Mouse (Mus musculus) intestine, embryonic 16.5 days (tissue): Measurements from ENCODE around the gene Spry2. TPM values are rescaled to one million over a fixed set of nuclear protein-coding genes. Genes with fewer than 3 reads are reported as not detected.

Experiments
- ATAC-seq: fragments of 200-750 bp; cut with Nextera tagmentation; 2 replicates; pipeline ENCODE4 v1.8.0; 2017; ENCODE audit warnings: moderate TSS enrichment, moderate library complexity
- H3K27ac ChIP-seq: fragments of 300-500 bp; sonication (generic); 2 replicates; pipeline ENCODE4 v1.5.1; 2014; ENCODE audit warnings: mild to moderate bottlenecking, low read length
- H3K27me3 ChIP-seq: fragments of 300-500 bp; sonication (generic); replicated peaks from 2 replicates; pipeline ENCODE4 v1.6.1; 2014; ENCODE audit warnings: low read length, control low read depth, mixed read lengths; ENCODE audit not compliant: control insufficient read depth, insufficient read depth
- H3K36me3 ChIP-seq: fragments of 300-500 bp; sonication (generic); 2 replicates; pipeline ENCODE4 v1.6.1; 2014; ENCODE audit warnings: low read length, control low read depth; ENCODE audit not compliant: control insufficient read depth, insufficient read depth
- H3K4me1 ChIP-seq: fragments of 300-500 bp; sonication (generic); 2 replicates; pipeline ENCODE4 v1.6.1; 2014; ENCODE audit warnings: low read length, control low read depth, mixed read lengths; ENCODE audit not compliant: control insufficient read depth, insufficient read depth
- H3K4me2 ChIP-seq: fragments of 300-500 bp; sonication (generic); 2 replicates; pipeline ENCODE4 v1.6.1; 2014; ENCODE audit warnings: low read depth, low read length, control low read depth
- H3K4me3 ChIP-seq: fragments of 300-500 bp; sonication (generic); 2 replicates; pipeline ENCODE4 v1.5.1; 2014; ENCODE audit warnings: mild to moderate bottlenecking, low read length
- H3K9ac ChIP-seq: fragments of 300-500 bp; sonication (generic); 2 replicates; pipeline ENCODE4 v1.6.1; 2014; ENCODE audit warnings: low read depth, low read length
- H3K9me3 ChIP-seq: fragments of 300-500 bp; sonication (generic); 2 replicates; pipeline ENCODE4 v1.6.1; 2016; ENCODE audit warnings: low read length, control low read depth; ENCODE audit not compliant: control insufficient read depth
- WGBS: fragments of 180-500 bp; shearing (Covaris S2); extraction: QIAGEN DNeasy Blood & Tissue Kit; methylation state at CpG from one replicate; pipeline ENCODE4 v1.1.7; 2014; 5-methylcytosine and 5-hydroxymethylcytosine counted together
- polyA plus RNA-seq: library from polyadenylated mRNA; unstranded; fragments of >200 nt; fragmentation: Nextera tagmentation; extraction: Ambion mirVana; gene quantifications from 2 replicates; pipeline ENCODE4 v1.2.1, GENCODE M21; 2015

The Spry2 gene
- polyA plus RNA-seq, 1 experiment from 2014 or later = 29.4 TPM

- no peak for ATAC-seq
- H3K4me2 ChIP-seq = no peak overlapping the region
- no peaks in the 10 kb centered on the region for H3K36me3 ChIP-seq
- no peak overlapping the region for H3K4me3 ChIP-seq
- 66% methylated on average over 6 of the region's 6 CpGs for WGBS
- H3K27me3 ChIP-seq = no peaks in the 10 kb centered on the region
- no peak overlapping the region for H3K9ac ChIP-seq
- no peak overlapping the region for H3K27ac ChIP-seq
- no peaks in the 10 kb centered on the region for H3K9me3 ChIP-seq
- H3K4me1 ChIP-seq = no peaks in the 10 kb centered on the region
These were observed 10.6 kb upstream of the Spry2 start for GRCm38 (mm10) chr14:105907216-105907615.

GRCm38 (mm10) chr14:105905935-105906334, 9.3 kb upstream of the Spry2 start:
- no peaks in the 10 kb centered on the region for H3K9me3 ChIP-seq
- 85% methylated on average over 5 of the region's 5 CpGs for WGBS

GRCm38 (mm10) chr14:105905509-105905908, 8.9 kb upstream of the Spry2 start:
- WGBS = 96% methylated on average over 4 of the region's 4 CpGs
- Histone ChIP-seq H3K9ac (no peak overlapping the region), H3K27me3 (no peaks in the 10 kb centered on the region), H3K4me3 (no peak overlapping the region), H3K4me1 (no peaks in the 10 kb centered on the region), H3K4me2 (no peak overlapping the region), H3K27ac (no peak overlapping the region), H3K36me3 (no peaks in the 10 kb centered on the region), H3K9me3 (no peaks in the 10 kb centered on the region)
- no peak for ATAC-seq

More at GRCm38 (mm10) chr14:105905935-105906334, 9.3 kb upstream of the Spry2 start:
- Histone ChIP-seq H3K4me3 (no peak overlapping the region), H3K36me3 (no peaks in the 10 kb centered on the region), H3K27ac (no peak overlapping the region), H3K4me2 (no peak overlapping the region), H3K9ac (no peak overlapping the region), H3K27me3 (no peaks in the 10 kb centered on the region), H3K4me1 (no peaks in the 10 kb centered on the region)
- no peak for ATAC-seq

GRCm38 (mm10) chr14:105902807-105903206, 6.2 kb upstream of the Spry2 start:
- no peaks in the 10 kb centered on the region for H3K27me3 ChIP-seq
- H3K4me3 ChIP-seq = no peak overlapping the region

GRCm38 (mm10) chr14:105900841-105901240, 4.2 kb upstream of the Spry2 start:
- WGBS = 64% methylated on average over 3 of the region's 3 CpGs
- H3K27me3 ChIP-seq = no peaks in the 10 kb centered on the region
- H3K9me3 ChIP-seq = no peaks in the 10 kb centered on the region
- H3K36me3 ChIP-seq = no peaks in the 10 kb centered on the region
- no peak for ATAC-seq
- H3K4me1 ChIP-seq = peaks cover 4% of the 10 kb centered on the region; the same call in 1 of the 2 replicates
- no peak overlapping the region for H3K4me3 ChIP-seq
- H3K27ac ChIP-seq = no peak overlapping the region
- no peak overlapping the region for H3K4me2 ChIP-seq
- no peak overlapping the region for H3K9ac ChIP-seq

More at GRCm38 (mm10) chr14:105902807-105903206, 6.2 kb upstream of the Spry2 start:
- H3K36me3 ChIP-seq = no peaks in the 10 kb centered on the region
- no peak overlapping the region for H3K4me2 ChIP-seq
- no peak overlapping the region for H3K9ac ChIP-seq
- no peak overlapping the region for H3K27ac ChIP-seq
- ATAC-seq = no peak
- 90% methylated on average over 7 of the region's 7 CpGs for WGBS
- H3K4me1 ChIP-seq = peaks cover 4% of the 10 kb centered on the region; the same call in 1 of the 2 replicates
- no peaks in the 10 kb centered on the region for H3K9me3 ChIP-seq

GRCm38 (mm10) chr14:105899116-105899515, 2.5 kb upstream of the Spry2 start:
- 13% methylated on average over 11 of the region's 11 CpGs for WGBS

GRCm38 (mm10) chr14:105898266-105899111, 1.9 kb upstream of the Spry2 start:
- H3K4me3 ChIP-seq = peak overlapping the region; percentile 88
- H3K4me2 ChIP-seq = peak overlapping the region; percentile 87
- under 1% methylated on average over 58 of the region's 58 CpGs for WGBS
- H3K9me3 ChIP-seq = no peaks in the 10 kb centered on the region
- H3K27ac ChIP-seq = peak overlapping the region; percentile 100
- no peaks in the 10 kb centered on the region for H3K36me3 ChIP-seq
- ATAC-seq = peak; percentile 23
- H3K9ac ChIP-seq = peak overlapping the region; percentile 74
- peaks cover 4% of the 10 kb centered on the region; the same call in 1 of the 2 replicates for H3K4me1 ChIP-seq
- no peaks in the 10 kb centered on the region for H3K27me3 ChIP-seq

More at GRCm38 (mm10) chr14:105899116-105899515, 2.5 kb upstream of the Spry2 start:
- peak overlapping the region; percentile 74 for H3K9ac ChIP-seq
- no peaks in the 10 kb centered on the region for H3K27me3 ChIP-seq
- ATAC-seq = no peak
- no peak overlapping the region; the same call in 1 of the 2 replicates for H3K27ac ChIP-seq
- peak overlapping the region; percentile 88 for H3K4me3 ChIP-seq
- H3K9me3 ChIP-seq = no peaks in the 10 kb centered on the region
- peak overlapping the region; percentile 87 for H3K4me2 ChIP-seq
- no peaks in the 10 kb centered on the region for H3K36me3 ChIP-seq
- peaks cover 4% of the 10 kb centered on the region; the same call in 1 of the 2 replicates for H3K4me1 ChIP-seq

- Histone ChIP-seq H3K9me3 (no peaks in the 10 kb centered on the region), H3K4me2 (peak overlapping the region; percentile 87), H3K9ac (peak overlapping the region; percentile 96), H3K27ac (peak overlapping the region; percentile 100), H3K4me1 (peaks cover 13% of the 10 kb centered on the region; the same call in 1 of the 2 replicates), H3K36me3 (peaks cover 5% of the 10 kb centered on the region; the same call in 1 of the 2 replicates), H3K4me3 (peak overlapping the region; percentile 88), H3K27me3 (no peaks in the 10 kb centered on the region)
- ATAC-seq = peak; percentile 22
- 0% methylated on average over 24 of the region's 28 CpGs for WGBS
These were observed 1.0 kb upstream of the Spry2 start for GRCm38 (mm10) chr14:105897569-105898101.

GRCm38 (mm10) chr14:105895961-105896651, 513 bp downstream of the Spry2 start:
- under 1% methylated on average over 50 of the region's 50 CpGs for WGBS
- H3K27ac ChIP-seq = peak overlapping the region; percentile 100
- H3K27me3 ChIP-seq = no peaks in the 10 kb centered on the region
- peak overlapping the region; percentile 88 for H3K4me3 ChIP-seq
- H3K4me1 ChIP-seq = peaks cover 18% of the 10 kb centered on the region
- peak; percentile 27 for ATAC-seq
- peak overlapping the region; percentile 87 for H3K4me2 ChIP-seq
- peaks cover 5% of the 10 kb centered on the region; the same call in 1 of the 2 replicates for H3K36me3 ChIP-seq
- no peaks in the 10 kb centered on the region for H3K9me3 ChIP-seq
- peak overlapping the region; percentile 96 for H3K9ac ChIP-seq
